Mouse (Mus musculus): ENCODE results near the gene Ick.
"Not testable (repeated sequence)": the region's sequence is repeated elsewhere in the genome, so short reads cannot be mapped to it uniquely, and the experiment has no call there.

The Ick gene

GRCm38 (mm10) chr9:78108796-78109239, at the start of gene Ick, which contains the start of gene Fbxo9:
Gene Ick (plus strand): TSS chr9:78109192.
Gene Fbxo9 (minus strand): TSS chr9:78109065.
- in situ Hi-C loops (cut with MboI): loop anchor here (10.0 kb wide), 1 partner anchor 86 kb away; no protein-coding TSS in a partner anchor

- in situ Hi-C loops (cut with MboI): no loop called here
These were observed 49.4 kb upstream of the Ick start for GRCm38 (mm10) chr9:78059525-78060120.

- in situ Hi-C loops (cut with MboI): no loop called here
These were observed 46.6 kb upstream of the Ick start for GRCm38 (mm10) chr9:78062392-78062791.

GRCm38 (mm10) chr9:78064121-78064520, 44.9 kb upstream of the Ick start:
- in situ Hi-C loops (cut with MboI): no loop called here

GRCm38 (mm10) chr9:78070496-78070895, 38.5 kb upstream of the Ick start:
- in situ Hi-C loops (cut with MboI): no loop called here

GRCm38 (mm10) chr9:78071626-78072025, 37.4 kb upstream of the Ick start:
- in situ Hi-C loops (cut with MboI): no loop called here

- in situ Hi-C loops (cut with MboI): not testable (repeated sequence)
These were observed 35.7 kb upstream of the Ick start for GRCm38 (mm10) chr9:78073291-78073690.

GRCm38 (mm10) chr9:78073713-78074340, 35.2 kb upstream of the Ick start:
- in situ Hi-C loops (cut with MboI): no loop called here

GRCm38 (mm10) chr9:78075256-78075655, 33.7 kb upstream of the Ick start:
- in situ Hi-C loops (cut with MboI): no loop called here

GRCm38 (mm10) chr9:78078240-78078639, 30.8 kb upstream of the Ick start:
- in situ Hi-C loops (cut with MboI): no loop called here

- in situ Hi-C loops (cut with MboI): no loop called here
These were observed 27.2 kb upstream of the Ick start for GRCm38 (mm10) chr9:78081835-78082234.

GRCm38 (mm10) chr9:78084341-78084740, 24.7 kb upstream of the Ick start:
- in situ Hi-C loops (cut with MboI): no loop called here

- in situ Hi-C loops (cut with MboI): no loop called here
These were observed 23.2 kb upstream of the Ick start for GRCm38 (mm10) chr9:78085722-78086287.

GRCm38 (mm10) chr9:78087751-78088150, 21.2 kb upstream of the Ick start:
- in situ Hi-C loops (cut with MboI): no loop called here

GRCm38 (mm10) chr9:78088521-78088920, 20.5 kb upstream of the Ick start:
- in situ Hi-C loops (cut with MboI): no loop called here

GRCm38 (mm10) chr9:78088971-78089370, 20.0 kb upstream of the Ick start:
- in situ Hi-C loops (cut with MboI): no loop called here

- in situ Hi-C loops (cut with MboI): no loop called here
These were observed 19.1 kb upstream of the Ick start for GRCm38 (mm10) chr9:78089906-78090305.

GRCm38 (mm10) chr9:78090596-78090995, 18.4 kb upstream of the Ick start:
- in situ Hi-C loops (cut with MboI): no loop called here

GRCm38 (mm10) chr9:78095686-78096085, 13.3 kb upstream of the Ick start:
- in situ Hi-C loops (cut with MboI): no loop called here

GRCm38 (mm10) chr9:78096376-78096775, 12.6 kb upstream of the Ick start:
- in situ Hi-C loops (cut with MboI): no loop called here

- in situ Hi-C loops (cut with MboI): loop anchor here (10.0 kb wide), 1 partner anchor 94 kb away; no protein-coding TSS in a partner anchor
These were observed 8.0 kb upstream of the Ick start for GRCm38 (mm10) chr9:78100956-78101355.

GRCm38 (mm10) chr9:78101431-78101830, 7.6 kb upstream of the Ick start:
- in situ Hi-C loops (cut with MboI): loop anchor here (10.0 kb wide), 1 partner anchor 93 kb away; no protein-coding TSS in a partner anchor

GRCm38 (mm10) chr9:78103965-78104560, 4.9 kb upstream of the Ick start:
- in situ Hi-C loops (cut with MboI): loop anchor here (10.0 kb wide), 1 partner anchor 91 kb away; no protein-coding TSS in a partner anchor
